Mouse (Mus musculus): ENCODE measurements around the gene Celf2.

The Celf2 gene

DNA sequence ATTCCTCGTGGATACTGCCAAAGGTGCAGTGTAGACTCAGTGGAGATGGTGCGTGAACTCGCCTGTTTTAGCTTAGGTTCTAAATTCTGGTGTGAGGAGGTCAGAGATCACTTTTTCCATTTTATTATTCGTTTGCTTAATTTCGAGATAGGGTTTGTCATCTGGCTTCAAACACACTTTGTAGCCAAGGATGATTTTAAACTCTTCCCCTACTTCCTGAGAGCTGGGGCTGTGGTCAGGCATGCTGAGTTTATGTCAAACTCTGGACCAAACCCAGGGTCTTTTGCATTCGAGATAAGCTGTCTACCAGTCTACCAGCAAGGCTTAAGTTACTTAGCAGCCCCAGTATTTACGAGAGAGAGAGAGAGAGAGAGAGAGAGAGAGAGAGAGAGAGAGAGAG lies 429.3 kb downstream of the Celf2 start:
- no peak for DNase-seq

DNA sequence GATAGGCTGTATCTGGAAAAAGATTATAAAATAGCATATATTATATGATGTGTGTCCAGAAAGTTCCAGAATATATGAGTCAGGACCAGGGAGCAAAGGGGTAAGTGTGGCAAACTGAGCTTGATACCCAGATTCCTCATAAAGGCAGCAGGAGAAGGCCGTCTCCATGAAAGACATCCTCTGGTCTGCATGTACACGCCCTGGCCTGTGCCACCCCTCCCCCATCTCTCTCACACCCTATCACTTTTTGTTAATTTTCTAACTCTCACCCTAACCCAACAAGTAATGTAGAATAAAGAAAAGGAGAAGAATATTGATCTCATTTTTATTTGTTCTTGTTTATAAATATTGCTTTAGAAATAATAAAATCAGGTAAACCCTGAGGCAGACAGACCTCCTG lies 430.0 kb downstream of the Celf2 start:
- no peak for DNase-seq

DNA sequence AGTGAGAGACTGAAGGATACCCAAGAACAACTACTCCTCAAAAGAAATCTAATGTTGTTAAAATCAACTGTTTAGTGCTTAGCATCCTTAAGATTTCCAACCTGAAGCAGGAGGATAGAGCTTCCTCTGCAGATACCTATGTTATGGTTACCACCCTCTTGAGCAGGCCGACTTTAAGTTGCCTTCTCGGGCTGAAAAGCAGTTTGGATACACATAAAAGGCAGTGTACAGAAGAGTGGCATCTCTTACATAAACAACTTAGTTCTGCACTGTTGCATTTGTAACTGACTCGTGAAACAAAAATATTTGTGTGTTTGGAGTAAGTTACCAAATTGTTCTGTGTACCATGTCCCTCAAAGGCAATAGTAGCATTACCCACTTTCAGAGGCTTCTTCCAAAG lies 435.6 kb downstream of the Celf2 start:
- no peak for DNase-seq

DNA sequence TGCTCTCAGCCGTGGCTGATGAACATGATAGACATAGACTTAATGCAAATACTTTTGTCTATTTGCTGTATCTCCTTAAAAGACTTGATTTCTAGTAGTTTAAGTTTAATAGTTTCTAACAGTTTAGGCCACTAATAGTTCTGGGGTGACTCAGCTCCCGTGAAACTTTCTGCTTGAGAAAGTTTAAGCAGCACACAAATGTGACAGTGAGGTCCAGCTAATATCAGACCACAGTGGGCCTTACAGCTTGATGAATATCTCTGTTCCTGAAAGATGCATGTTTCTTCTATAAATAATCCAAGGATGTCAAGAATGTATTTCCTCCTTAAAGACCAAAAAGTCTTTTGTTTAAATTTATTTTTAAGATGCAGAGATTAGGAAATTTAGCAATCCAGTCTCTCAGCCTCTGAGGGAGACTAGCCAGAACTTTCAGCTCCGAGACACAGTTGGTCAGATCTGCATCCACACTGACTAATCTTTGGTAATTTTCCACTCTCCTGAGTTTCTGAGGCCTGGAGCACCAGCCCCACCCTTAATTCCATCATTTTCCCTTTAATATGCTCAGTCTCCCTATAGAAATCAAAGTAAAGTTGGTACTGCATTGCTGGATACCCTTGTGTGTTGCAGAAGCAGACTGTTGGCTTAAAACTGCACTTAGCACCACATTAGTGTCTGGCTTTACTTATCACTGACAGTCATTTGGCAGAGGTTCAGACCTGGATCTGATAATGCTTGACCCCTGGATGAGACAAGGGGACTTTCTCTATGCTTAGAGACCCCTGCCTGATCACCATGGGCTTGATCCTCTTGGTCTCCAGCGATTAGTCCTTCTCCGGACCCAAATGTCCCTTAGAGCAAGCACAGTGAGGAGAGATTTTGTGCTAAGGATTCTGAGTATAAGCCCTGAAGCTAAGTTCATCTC lies 436.8 kb downstream of the Celf2 start:
- no peak for DNase-seq

DNA sequence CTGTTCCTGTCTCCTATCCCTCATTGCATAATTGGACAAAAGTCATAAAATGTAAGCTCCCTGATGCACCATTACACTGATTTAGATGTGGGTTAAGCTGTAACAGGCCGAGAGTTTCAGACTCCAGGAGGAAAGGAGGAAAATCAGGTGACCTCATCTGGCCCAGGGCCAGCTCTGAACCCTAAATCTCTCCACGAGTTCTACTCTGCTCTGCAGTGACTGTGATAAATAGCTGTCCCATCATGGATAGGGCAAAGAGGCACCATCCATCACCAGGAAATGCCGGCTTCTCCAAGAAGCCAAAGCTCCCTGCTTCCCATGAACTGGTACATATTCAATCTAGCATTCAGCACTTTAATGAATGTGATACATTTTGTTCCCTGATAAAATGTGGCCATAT lies 439.9 kb downstream of the Celf2 start:
- no peak for DNase-seq

DNA sequence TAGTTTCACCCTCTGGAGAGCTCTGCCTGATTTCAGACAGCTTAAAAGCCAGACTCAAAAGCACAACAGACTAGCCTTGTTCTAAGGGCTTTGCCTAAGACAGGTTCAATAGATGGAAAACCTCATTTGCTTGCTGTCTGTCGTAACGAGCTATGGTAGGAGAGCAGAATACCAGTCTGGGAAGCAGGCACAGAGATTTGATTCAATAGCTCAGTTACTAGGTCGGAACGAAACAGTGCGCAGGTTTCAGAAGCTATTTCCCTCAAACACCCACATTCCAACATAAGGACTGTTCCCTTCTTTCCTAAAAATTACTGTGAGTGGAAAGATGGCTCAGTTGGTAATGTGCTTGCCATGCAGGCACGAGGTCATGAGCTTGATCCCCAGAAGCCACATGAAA lies 441.1 kb downstream of the Celf2 start:
- peak; percentile 51 for DNase-seq

DNA sequence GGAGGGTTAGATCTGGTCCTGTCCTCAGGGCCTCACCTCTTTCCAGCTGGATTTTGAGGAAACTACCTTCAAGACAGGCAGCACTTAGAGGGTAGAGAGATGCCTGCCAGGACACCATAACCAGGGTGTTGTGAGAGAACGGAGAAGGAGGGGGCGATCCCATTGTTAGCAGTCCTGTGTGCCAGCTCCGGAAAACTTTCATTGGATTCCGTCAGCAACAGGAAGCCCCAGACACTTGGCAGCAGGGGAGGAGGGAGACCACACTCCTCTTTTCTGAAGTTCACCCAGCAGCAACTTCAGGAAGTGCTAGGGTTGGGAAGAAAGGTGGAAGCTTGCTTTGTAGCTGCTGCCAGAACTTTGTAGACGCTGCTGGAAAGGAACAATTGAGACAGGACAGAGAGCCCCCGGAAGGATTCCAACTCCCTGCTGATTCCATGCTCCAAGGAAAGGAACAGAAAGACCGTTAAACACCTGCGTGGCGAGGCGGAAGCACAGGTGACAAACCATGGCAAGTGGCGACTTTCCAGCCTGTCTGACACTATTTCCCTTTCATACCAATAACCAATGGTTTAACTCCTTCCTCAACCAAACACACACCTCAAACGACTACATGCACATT lies 445.7 kb downstream of the Celf2 start:
- peak; percentile 37 for DNase-seq

DNA sequence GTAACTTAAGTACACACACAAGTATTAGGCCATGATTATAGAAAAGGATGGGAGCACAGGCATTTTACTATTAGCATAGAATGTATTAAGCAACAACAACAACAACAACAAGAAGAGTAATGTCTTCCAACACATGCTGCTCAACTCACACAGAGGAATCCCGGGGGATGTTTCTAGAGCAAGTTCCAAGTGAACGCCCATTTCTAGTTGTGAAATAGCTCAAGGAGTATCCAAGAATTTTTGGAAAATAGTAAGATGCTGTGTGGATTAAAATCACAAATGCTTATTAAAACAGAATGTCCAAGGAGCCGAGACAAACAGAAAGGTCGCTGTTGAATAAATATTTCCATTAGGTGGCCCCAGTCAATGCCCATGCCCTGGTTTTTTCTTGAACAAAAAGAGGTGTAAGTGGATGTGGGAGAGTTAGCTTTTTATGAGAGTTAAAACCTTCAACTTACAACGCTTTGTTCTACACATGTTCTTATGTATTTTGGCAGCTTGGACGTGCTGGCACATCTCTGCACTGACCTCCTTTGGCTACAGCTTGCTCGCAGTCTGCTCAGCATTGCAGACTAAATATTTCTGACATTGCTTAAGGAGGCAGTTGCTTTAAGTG lies 448.8 kb downstream of the Celf2 start:
- no peak for DNase-seq

DNA sequence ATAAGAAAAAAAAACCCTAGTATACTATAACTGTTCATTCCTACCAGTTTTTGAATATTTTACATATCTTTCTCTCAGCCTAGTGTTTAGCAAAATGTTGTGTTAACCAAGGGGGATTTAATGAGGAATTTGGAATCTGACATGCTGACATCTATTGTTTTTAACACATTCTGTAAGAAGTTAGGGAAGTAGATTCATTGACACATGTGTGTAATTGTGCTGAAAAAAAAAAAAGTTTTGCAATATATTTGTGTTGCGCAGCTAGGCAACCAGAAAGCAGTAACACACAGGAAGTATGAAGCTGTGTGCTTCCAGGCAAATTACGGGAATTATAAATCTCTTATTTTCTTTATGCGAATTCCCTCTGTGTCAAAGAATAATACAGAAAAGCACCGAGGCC lies 453.0 kb downstream of the Celf2 start:
- DNase-seq: no peak

DNA sequence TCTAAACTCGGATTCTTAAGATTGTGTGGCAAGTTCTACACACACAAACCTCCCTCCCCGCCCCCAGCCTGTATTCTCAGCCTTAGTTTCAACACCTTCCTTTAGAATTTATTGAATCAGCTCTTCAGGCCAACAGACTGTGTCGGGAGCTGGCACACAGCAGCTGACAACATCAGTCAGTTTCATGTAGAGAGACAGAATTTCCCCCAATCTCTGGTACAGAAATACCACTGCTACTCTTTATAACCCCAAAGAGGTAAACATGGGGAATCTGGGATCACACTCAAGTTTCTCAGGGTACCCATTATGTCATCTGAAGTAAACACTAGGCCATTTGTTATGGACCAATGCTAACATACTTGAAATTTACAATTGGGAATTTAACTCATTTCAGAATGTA lies 453.4 kb downstream of the Celf2 start:
- no peak for DNase-seq

DNA sequence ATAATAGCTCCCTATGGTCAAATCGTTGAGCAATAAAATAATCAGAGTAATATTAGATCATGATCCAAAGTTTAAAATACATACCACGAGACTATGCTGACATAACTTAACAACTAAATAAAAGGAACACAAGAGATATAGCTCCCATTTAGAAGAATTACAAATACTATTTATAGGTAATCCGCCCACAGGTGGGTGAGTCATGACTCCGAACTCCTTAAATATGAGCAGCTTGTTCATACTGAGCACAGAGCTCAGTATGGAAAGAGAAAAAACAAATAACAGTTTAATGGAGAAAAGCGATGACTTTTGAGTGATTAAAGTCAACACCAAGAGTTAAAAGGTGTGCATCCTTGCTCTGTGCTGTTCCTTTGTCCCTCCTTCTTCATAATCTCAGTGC lies 458.3 kb downstream of the Celf2 start:
- peak; percentile 52 for DNase-seq

DNA sequence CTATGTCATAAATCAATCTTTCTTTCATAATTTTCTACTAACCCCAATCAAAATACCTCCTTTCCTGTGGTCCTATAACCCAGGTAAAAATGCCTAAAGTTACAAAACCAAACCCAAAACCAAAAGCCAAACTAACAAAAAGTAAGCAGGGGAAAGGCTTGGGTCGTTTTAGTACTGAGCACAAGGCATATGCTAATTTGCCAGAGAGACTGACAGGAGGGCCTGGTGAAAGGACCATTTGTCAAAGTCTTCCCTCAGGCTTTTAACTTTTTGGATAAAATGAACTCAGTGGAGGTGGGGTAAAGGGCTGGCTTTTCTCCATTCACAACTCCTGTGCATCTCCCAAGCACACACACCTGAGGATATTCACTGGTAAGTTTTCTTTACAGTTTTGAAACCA lies 463.2 kb downstream of the Celf2 start:
- DNase-seq: no peak

DNA sequence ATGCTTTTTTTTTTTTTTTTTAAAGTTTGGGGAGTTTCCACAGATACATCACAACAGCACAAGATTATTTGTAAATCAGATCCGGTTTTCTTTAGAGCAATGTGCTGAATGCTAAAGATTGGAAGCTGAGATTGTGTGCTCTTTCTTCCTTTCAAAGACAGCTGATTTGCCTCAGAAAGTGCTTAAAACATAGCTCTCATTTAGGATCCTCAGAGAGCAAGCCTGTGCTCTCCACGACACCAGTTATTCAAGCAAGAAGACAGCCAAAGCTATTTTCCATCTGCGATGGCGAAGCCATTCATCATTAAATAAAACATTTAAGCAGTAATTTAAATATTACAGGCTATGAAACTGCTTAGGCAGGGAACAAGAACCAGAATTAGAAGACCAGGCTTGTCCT lies 463.8 kb downstream of the Celf2 start:
- DNase-seq: no peak

DNA sequence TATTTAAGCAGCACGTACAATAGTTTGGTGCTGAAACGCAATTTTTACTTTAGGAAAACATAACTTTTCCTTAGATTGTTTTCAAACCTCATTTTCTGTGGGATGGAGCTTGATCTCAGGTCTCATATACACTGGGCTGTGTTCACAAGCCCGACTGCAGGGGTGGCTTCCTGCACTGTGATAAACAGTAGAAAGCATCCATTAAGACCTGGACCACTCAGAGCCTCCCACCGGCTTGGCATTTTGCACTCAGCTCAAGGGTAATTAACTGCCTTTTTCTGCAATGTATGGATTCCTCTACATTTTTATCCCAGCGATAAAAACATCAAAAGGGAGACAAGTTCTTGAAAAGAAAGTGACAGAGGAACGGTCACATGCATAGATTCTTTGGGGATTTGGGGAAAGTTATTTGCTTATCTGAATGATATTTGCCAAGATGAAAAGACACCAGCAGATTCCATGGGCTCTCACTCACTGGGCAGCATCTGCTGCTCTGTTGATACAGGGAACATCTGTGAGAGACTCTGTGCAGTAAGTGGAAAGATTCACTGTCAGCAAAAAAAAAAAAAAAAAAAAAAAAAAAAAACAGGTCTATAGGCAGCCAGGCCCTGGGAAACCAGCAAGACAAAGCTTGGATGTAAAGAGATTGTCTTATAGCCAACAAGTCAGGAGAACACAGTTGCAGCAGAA lies 465.4 kb downstream of the Celf2 start:
- DNase-seq: no peak

DNA sequence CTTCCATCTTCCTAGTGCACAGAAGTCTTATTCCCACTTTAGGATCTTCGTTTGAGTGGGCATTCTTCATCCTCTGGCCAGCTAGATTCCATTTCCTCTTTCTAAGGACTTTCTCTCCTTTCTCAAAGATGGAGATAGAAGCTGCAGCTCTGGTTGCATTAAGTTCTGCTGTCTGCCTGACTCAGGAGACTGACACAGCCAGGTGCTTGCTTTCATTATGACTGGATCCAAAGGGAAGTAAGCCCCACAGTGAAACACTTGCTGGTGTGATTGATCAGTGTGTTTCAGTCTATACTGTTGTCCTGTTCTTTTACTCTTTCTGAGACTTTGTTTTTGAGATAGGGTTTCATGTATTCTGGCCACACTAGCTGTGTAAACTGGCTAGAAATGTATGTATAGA lies 468.4 kb downstream of the Celf2 start:
- DNase-seq: no peak

DNA sequence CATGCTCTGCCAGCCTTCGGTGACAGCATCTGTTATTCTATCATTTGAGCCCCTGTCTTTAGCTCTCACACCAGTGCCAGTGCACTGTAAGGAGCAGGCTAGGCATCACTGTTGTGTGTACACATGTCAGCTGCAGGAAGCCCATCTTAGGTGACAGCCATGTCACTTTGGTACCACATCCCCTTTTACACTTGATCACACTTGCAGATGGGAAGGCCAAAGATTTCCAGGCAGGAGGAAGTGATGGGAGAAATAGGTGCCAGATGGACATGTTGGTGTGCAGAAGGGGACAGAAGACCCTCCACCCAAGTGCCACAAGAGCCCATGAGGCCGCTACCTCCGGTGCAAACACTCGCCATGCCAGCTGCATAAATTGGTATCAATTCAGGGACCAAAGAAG lies 470.4 kb downstream of the Celf2 start:
- DNase-seq: no peak

DNA sequence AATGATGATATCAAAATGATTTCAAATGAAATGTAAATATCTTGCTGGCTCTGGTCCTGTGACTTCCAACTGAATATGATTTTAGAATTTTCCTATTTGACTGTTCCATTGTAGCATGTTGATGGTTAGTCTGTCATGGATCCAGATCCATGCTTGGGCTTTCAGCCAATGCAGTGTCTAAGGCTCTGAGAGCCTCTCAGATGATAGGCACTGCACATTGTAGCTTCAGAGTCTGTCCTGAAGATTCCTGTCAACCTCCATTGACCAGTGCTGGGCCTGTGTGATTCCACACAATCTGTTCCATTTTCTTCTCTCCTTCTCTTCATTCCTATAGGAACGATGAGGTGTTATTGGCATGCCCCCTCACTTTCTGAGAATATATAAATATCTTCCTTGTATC lies 478.0 kb downstream of the Celf2 start:
- no peak for DNase-seq

DNA sequence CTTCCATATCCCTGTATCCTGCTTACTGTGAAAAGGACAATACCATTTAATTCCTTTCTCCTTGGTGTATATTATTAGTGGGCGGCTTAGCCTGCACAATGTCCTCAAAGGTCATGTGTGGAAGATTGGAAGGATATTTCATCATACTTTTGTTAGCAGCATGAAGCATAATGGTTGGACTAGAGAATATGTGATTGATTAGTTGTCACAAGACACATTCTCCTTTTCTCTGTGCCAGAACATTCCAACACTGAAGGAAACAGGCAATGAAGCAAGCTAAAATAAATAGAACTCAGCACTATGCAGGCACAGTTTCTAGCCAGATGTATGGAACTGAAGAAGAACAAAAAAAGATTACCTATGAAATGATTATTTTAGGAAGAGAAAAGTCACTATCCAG lies 482.6 kb downstream of the Celf2 start:
- DNase-seq: no peak

DNA sequence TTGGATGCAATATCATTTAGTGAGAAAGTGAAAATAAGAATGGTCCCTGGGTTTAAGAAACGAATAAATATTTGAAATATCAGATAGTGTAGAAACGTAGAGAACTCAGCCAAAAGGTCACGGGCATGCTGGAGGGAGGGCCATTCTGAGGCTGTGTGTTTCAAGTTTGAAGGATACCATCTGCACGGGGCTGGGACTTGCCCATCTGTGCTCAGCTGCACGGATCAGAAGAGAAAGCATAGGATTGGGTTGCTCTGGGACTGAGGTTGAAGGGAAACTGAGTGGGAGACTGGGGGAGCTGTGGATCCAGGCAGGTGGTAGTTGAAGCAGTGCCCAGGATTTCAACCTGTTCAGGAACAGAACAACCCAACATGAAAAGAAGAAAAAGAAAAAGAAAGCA lies 483.8 kb downstream of the Celf2 start:
- peak; percentile 26 for DNase-seq

DNA sequence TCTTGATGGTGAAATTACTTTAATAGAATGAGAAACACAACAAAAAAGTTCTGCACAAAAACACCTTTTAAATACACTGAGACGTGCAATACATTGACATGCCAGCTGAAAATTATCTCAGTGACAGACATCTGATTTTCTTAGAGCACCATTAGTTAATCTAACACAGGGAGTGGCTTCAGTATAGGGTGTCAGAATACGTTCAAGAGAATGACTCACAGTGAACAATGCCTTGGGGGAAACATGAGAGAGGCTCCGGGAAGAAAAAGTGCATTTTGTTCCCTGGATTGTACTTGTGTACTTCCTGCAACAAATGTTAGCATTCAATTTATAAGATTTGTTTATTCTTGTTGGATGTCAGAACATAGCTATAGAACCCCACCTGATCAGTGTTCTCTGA lies 487.2 kb downstream of the Celf2 start:
- DNase-seq: no peak

DNA sequence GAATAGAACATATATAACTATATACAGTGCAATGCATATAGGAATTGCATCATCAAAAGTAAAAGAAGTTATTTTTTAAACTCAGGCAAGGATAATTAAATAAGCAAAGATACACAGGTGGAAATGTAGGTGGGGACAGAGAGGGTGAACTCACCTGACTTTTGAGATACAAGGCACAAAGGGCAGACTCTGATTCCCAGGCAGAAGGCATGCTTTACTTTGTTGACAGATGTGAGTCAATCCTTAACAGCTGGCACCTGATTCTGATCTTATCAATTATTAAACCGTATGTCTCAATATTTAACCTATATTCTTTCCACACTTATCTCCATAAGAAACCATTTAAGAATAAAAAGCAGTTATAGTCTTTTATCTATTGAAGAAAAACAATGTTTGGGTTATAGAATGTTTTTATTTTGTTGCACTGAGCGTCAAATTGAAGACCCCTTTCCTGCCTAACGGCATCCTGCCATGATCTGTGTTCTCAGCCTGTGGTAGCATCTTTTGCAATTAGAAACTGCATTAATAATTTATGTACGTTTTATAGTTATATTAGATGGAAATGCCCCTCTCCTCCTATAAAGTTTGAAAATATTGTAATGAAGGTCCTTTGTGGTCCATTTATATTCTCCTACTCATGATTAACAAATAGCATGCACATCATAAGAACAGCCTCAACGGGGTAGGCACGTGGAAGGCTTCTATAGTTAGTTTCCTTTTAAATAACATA lies 491.8 kb downstream of the Celf2 start:
- DNase-seq: no peak

DNA sequence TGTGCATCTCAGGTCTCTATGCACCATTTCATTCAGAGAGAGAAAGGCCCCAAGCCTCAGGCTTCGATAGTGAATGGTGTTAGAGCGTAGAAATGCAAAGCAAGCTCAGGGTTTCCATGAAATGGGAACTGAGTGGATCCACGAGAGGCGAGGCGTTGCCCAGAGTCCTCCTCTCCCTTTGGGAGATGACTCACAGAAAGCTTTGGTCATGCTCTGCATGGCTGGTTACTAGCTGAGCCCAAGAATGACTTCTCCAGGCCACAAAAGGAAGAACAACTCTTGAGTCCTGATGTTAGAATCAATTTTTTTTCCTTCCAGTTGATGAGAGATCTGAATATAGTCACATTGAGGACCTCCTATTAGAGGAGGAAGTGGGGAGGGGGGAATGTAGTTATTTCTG lies 496.2 kb downstream of the Celf2 start:
- DNase-seq: no peak

DNA sequence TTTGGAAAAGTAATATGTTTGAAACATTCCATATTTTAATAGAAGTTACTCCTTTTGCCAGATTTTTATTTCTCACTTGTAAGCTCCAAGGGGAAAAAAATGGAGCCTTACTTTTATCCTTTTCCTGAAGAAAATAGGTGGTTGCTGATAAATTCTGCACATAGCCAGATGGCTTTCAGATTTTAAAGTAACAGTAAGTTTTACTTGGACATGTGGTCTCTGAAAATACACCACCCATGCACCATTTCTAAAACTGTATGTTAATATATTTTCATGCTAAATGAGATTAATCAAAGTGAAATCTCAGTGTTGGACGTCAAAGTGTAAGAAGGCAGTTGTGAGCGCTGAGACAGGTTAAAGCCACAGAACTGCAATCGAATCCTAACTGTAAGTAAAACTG lies 502.5 kb downstream of the Celf2 start:
- DNase-seq: no peak

Data from layer of hippocampus, adult 9-11 months (tissue).